In genomic region chr8:84766422-84766821, GRCm38 (mm10) we compare ENCODE assay signal across 11 mouse cellular contexts. TPM values are rescaled to one million over a fixed set of nuclear protein-coding genes. Genes with fewer than 3 reads are reported as not detected.
DNase-seq lines count a peak whose midpoint lies in the region; ATAC-seq and TF ChIP-seq lines count a peak whose summit lies in the region.
"Had no signal": no experiment of that assay in that cellular context is flagged by ENCODE, and none has a peak within 500 bp of the region (broad histone marks: within the 10 kb centered on the region; RNA-seq: fewer than 3 reads in every experiment).

No protein-coding gene starts in this region.

- no peak overlapping the region for H3K4me2 ChIP-seq in forebrain, embryonic 12.5 days
- no peak overlapping the region for H3K4me2 ChIP-seq in limb, embryonic 12.5 days

- H3K4me1 ChIP-seq in forebrain, embryonic 10.5 days, result peaks cover 54% of the 10 kb centered on the region
- H3K4me1 ChIP-seq in forebrain, embryonic 12.5 days, result peaks cover 51% of the 10 kb centered on the region
- peaks cover 20% of the 10 kb centered on the region for H3K4me1 ChIP-seq in cortical plate, adult 2 months (ENCODE audit: control insufficient read depth, insufficient read depth, low read length)
- H3K4me1 ChIP-seq in limb, embryonic 12.5 days (replicated peaks), result peaks cover 48% of the 10 kb centered on the region

- H3K36me3 ChIP-seq in forebrain, embryonic 10.5 days (replicated peaks), result no peaks in the 10 kb centered on the region; the same call in 1 of the 2 replicates
- peaks cover 14% of the 10 kb centered on the region for H3K36me3 ChIP-seq in forebrain, embryonic 12.5 days (replicated peaks)
- H3K36me3 ChIP-seq in limb, embryonic 12.5 days, result peaks cover 74% of the 10 kb centered on the region

- peak overlapping the region; percentile 45; the same call in 1 of the 2 replicates for H3K27ac ChIP-seq in forebrain, embryonic 10.5 days
- H3K27ac ChIP-seq in forebrain, embryonic 12.5 days, result no peak overlapping the region
- H3K27ac ChIP-seq in cortical plate, adult 2 months (ENCODE audit: insufficient read depth, low read length), result peak overlapping the region; percentile 96
- H3K27ac ChIP-seq in limb, embryonic 12.5 days, result peak overlapping the region; percentile 80

- peaks cover 100% of the 10 kb centered on the region for H3K27me3 ChIP-seq in forebrain, embryonic 10.5 days (ENCODE audit: poor library complexity, severe bottlenecking)
- peaks cover 96% of the 10 kb centered on the region for H3K27me3 ChIP-seq in forebrain, embryonic 12.5 days
- H3K27me3 ChIP-seq in limb, embryonic 12.5 days, result peaks cover 93% of the 10 kb centered on the region

- no peak for ATAC-seq in forebrain, embryonic 12.5 days (ENCODE audit: low FRiP score)
- no peak for ATAC-seq in limb, embryonic 12.5 days (ENCODE audit: insufficient number of reproducible peaks, insufficient read depth, low FRiP score, low TSS enrichment, low read depth)
- ATAC-seq: intestine, embryonic 16.5 days had no signal

- DNase-seq in forebrain, embryonic 10.5 days (ENCODE audit: extremely low spot score, low spot score), result no peak
- peak; percentile 52 for DNase-seq in kidney, postnatal 14 days
- no peak for DNase-seq in kidney, adult 11 months
- no peak for DNase-seq in urinary bladder, postnatal 10 days (ENCODE audit: low spot score)
- DNase-seq in adrenal gland, adult 18-20 months (ENCODE audit: low spot score in 2 of 2), result no peak
- DNase-seq: embryo, embryonic 11 days; layer of hippocampus, adult 9-11 months had no signal

- TF ChIP-seq POLR2A in cortical plate, adult 2 months (IDR thresholded peaks at IDR 0.05; ENCODE audit: extremely low read depth, insufficient read depth, low read length), result no peak

- no peak for TF ChIP-seq CTCF in cortical plate, adult 2 months (IDR thresholded peaks at IDR 0.05; ENCODE audit: extremely low read depth, insufficient read depth, low read length)

- WGBS in forebrain, embryonic 10.5 days, result 57% methylated on average over 9 of the region's 9 CpGs
- 57% methylated on average over 9 of the region's 9 CpGs for WGBS in forebrain, embryonic 12.5 days
- WGBS in limb, embryonic 12.5 days, result 64% methylated on average over 9 of the region's 9 CpGs

- no peaks in the 10 kb centered on the region for H3K9me3 ChIP-seq in forebrain, embryonic 10.5 days
- H3K9me3 ChIP-seq in forebrain, embryonic 12.5 days, result no peaks in the 10 kb centered on the region
- H3K9me3 ChIP-seq in limb, embryonic 12.5 days, result no peaks in the 10 kb centered on the region

- H3K9ac ChIP-seq in forebrain, embryonic 12.5 days, result no peak overlapping the region
- H3K9ac ChIP-seq in limb, embryonic 12.5 days (replicated peaks), result no peak overlapping the region

- H3K4me3 ChIP-seq in forebrain, embryonic 10.5 days, result no peak overlapping the region
- H3K4me3 ChIP-seq in forebrain, embryonic 12.5 days (replicated peaks), result no peak overlapping the region
- H3K4me3 ChIP-seq in cortical plate, adult 2 months (ENCODE audit: insufficient read depth, low read length), result no peak overlapping the region; the same call in 1 of the 2 replicates
- H3K4me3 ChIP-seq in limb, embryonic 12.5 days (replicated peaks), result no peak overlapping the region

RNA-seq across cellular contexts. Expression of gene Nfix, which starts 33.7 kb away (rescaled TPM):
- polyA plus RNA-seq in forebrain, embryonic 10.5 days (2016; fragmentation: Nextera tagmentation; extraction: Ambion mirVana), result 0.46 and 1.8 TPM in 2 replicates
- 31.9 and 33.2 TPM in 2 replicates for polyA plus RNA-seq in forebrain, embryonic 12.5 days (2016; fragmentation: Nextera tagmentation; extraction: Ambion mirVana)
- 82.8 and 89.1 TPM in 2 replicates for polyA plus RNA-seq in cortical plate, adult 2 months (2012; rRNA removed)
- polyA plus RNA-seq in limb, embryonic 12.5 days (2016; fragmentation: Nextera tagmentation; extraction: Ambion mirVana), result 14.5 and 18.1 TPM in 2 replicates
- 100 to 1,000 TPM in 1 of 2 experiments, 10 to 100 TPM in 1; 92.2 to 127 TPM for total RNA-seq in adrenal gland, adult 18-20 months (2021)

RNA-seq across cellular contexts. Expression of gene G430095P16Rik, which starts 43.6 kb away (rescaled TPM):
- 1.3 and 2.1 TPM in 2 replicates for polyA plus RNA-seq in forebrain, embryonic 10.5 days (2016; fragmentation: Nextera tagmentation; extraction: Ambion mirVana)
- polyA plus RNA-seq in forebrain, embryonic 12.5 days (2016; fragmentation: Nextera tagmentation; extraction: Ambion mirVana), result 2.2 and 3.5 TPM in 2 replicates
- polyA plus RNA-seq in cortical plate, adult 2 months (2012; rRNA removed), result 0.30 and 0.42 TPM in 2 replicates
- polyA plus RNA-seq in limb, embryonic 12.5 days (2016; fragmentation: Nextera tagmentation; extraction: Ambion mirVana), result 9.7 and 11.8 TPM in 2 replicates
- under 1 TPM; 0.45 to 0.76 TPM for total RNA-seq in adrenal gland, adult 18-20 months (2021)

RNA-seq across cellular contexts. Expression of gene Dand5, which starts 56.2 kb away (rescaled TPM):
- 2.9 and 3.5 TPM in 2 replicates for polyA plus RNA-seq in forebrain, embryonic 10.5 days (2016; fragmentation: Nextera tagmentation; extraction: Ambion mirVana)
- polyA plus RNA-seq in forebrain, embryonic 12.5 days (2016; fragmentation: Nextera tagmentation; extraction: Ambion mirVana), result 5.3 and 5.6 TPM in 2 replicates
- 14.9 and 16.0 TPM in 2 replicates for polyA plus RNA-seq in cortical plate, adult 2 months (2012; rRNA removed)
- polyA plus RNA-seq in limb, embryonic 12.5 days (2016; fragmentation: Nextera tagmentation; extraction: Ambion mirVana), result 4.1 and 5.1 TPM in 2 replicates
- 10 to 100 TPM; 10.6 to 10.8 TPM for total RNA-seq in adrenal gland, adult 18-20 months (2021)
